Comparison of ENCODE assay signal across 11 mouse cellular contexts in genomic region chr12:79301802-79302201, GRCm38 (mm10). TPM values are rescaled to one million over a fixed set of nuclear protein-coding genes. Genes with fewer than 3 reads are reported as not detected.
DNase-seq lines count a peak whose midpoint lies in the region; ATAC-seq lines count a peak whose summit lies in the region.
"Had no signal": no experiment of that assay in that cellular context is flagged by ENCODE, and none has a peak within 500 bp of the region (broad histone marks: within the 10 kb centered on the region; RNA-seq: fewer than 3 reads in every experiment).

No protein-coding gene starts in this region.

- H3K27ac ChIP-seq in kidney, embryonic 14.5 days (ENCODE audit: low read depth, low read length): no peak overlapping the region
- peak overlapping the region; percentile 33; the same call in 1 of the 2 replicates for H3K27ac ChIP-seq in lung, embryonic 15.5 days
- no peak overlapping the region for H3K27ac ChIP-seq in intestine, embryonic 16.5 days (ENCODE audit: low read length)
- H3K27ac ChIP-seq: embryonic facial prominence, embryonic 10.5 days; forebrain, embryonic 15.5 days; liver, embryonic 13.5 days had no signal

- no peak overlapping the region for H3K4me2 ChIP-seq in kidney, embryonic 14.5 days (replicated peaks; ENCODE audit: low read depth, low read length)
- H3K4me2 ChIP-seq in lung, embryonic 15.5 days: no peak overlapping the region
- no peak overlapping the region for H3K4me2 ChIP-seq in intestine, embryonic 16.5 days (ENCODE audit: low read depth, low read length)
- H3K4me2 ChIP-seq: forebrain, embryonic 15.5 days; liver, embryonic 13.5 days had no signal

- ATAC-seq in kidney, embryonic 14.5 days (ENCODE audit: low FRiP score, low TSS enrichment): no peak
- peak; percentile 40 for ATAC-seq in lung, embryonic 15.5 days (ENCODE audit: borderline replicate concordance, extremely low read depth, low FRiP score, low TSS enrichment)
- no peak for ATAC-seq in intestine, embryonic 16.5 days
- ATAC-seq: forebrain, embryonic 15.5 days had no signal

- DNase-seq in kidney, adult 18-20 months: peak; percentile 16
- DNase-seq in 3134 (ENCODE audit: extremely low read depth, insufficient read length, low spot score) (peak; percentile 51), liver (no peak)
- DNase-seq in fibroblast of lung, adult 2 months (ENCODE audit: low read depth): peak; percentile 52
- DNase-seq in ovary, postnatal 10 days (ENCODE audit: low spot score): no peak
- DNase-seq: liver, embryonic 13.5 days had no signal

- no peak overlapping the region for H3K4me3 ChIP-seq in kidney, embryonic 14.5 days (ENCODE audit: low read length)
- H3K4me3 ChIP-seq in lung, embryonic 15.5 days: no peak overlapping the region
- H3K4me3 ChIP-seq in intestine, embryonic 16.5 days (ENCODE audit: low read length): no peak overlapping the region
- H3K4me3 ChIP-seq: embryonic facial prominence, embryonic 10.5 days; forebrain, embryonic 15.5 days; liver, embryonic 13.5 days had no signal

- H3K9ac ChIP-seq in kidney, embryonic 14.5 days (ENCODE audit: low read depth, low read length): no peak overlapping the region
- no peak overlapping the region for H3K9ac ChIP-seq in lung, embryonic 15.5 days
- no peak overlapping the region for H3K9ac ChIP-seq in intestine, embryonic 16.5 days (ENCODE audit: low read depth, low read length)
- H3K9ac ChIP-seq: forebrain, embryonic 15.5 days; liver, embryonic 13.5 days had no signal

- H3K36me3 ChIP-seq in kidney, embryonic 14.5 days (ENCODE audit: control insufficient read depth, insufficient read depth, low read length): no peaks in the 10 kb centered on the region
- no peaks in the 10 kb centered on the region for H3K36me3 ChIP-seq in lung, embryonic 15.5 days
- H3K36me3 ChIP-seq in intestine, embryonic 16.5 days (ENCODE audit: control insufficient read depth, insufficient read depth, low read length): no peaks in the 10 kb centered on the region
- H3K36me3 ChIP-seq: forebrain, embryonic 15.5 days had no signal

- H3K27me3 ChIP-seq in kidney, embryonic 14.5 days (ENCODE audit: control insufficient read depth, insufficient read depth, low read length): no peaks in the 10 kb centered on the region
- H3K27me3 ChIP-seq in lung, embryonic 15.5 days: no peaks in the 10 kb centered on the region
- no peaks in the 10 kb centered on the region for H3K27me3 ChIP-seq in intestine, embryonic 16.5 days (replicated peaks; ENCODE audit: control insufficient read depth, insufficient read depth, low read length)
- H3K27me3 ChIP-seq: forebrain, embryonic 15.5 days; liver, embryonic 13.5 days had no signal

- 79% methylated on average over 9 of the region's 9 CpGs for WGBS in kidney, embryonic 14.5 days
- 57% methylated on average over 9 of the region's 9 CpGs for WGBS in lung, embryonic 15.5 days
- 61% methylated on average over 9 of the region's 9 CpGs for WGBS in intestine, embryonic 16.5 days

- no peaks in the 10 kb centered on the region for H3K4me1 ChIP-seq in kidney, embryonic 14.5 days (ENCODE audit: control insufficient read depth, insufficient read depth, low read length)
- peaks cover 6% of the 10 kb centered on the region for H3K4me1 ChIP-seq in lung, embryonic 15.5 days
- 0 out of 2 replicates have a peak, but pooled peaks cover 2% of the 10 kb centered on the region for H3K4me1 ChIP-seq in intestine, embryonic 16.5 days (ENCODE audit: control insufficient read depth, insufficient read depth, low read length)
- H3K4me1 ChIP-seq: embryonic facial prominence, embryonic 10.5 days had no signal

- no peaks in the 10 kb centered on the region for H3K9me3 ChIP-seq in kidney, embryonic 14.5 days (ENCODE audit: control insufficient read depth, low read length)
- no peaks in the 10 kb centered on the region for H3K9me3 ChIP-seq in lung, embryonic 15.5 days
- no peaks in the 10 kb centered on the region for H3K9me3 ChIP-seq in intestine, embryonic 16.5 days (ENCODE audit: control insufficient read depth, low read length)
- H3K9me3 ChIP-seq: embryonic facial prominence, embryonic 10.5 days; forebrain, embryonic 15.5 days; liver, embryonic 13.5 days had no signal

RNA-seq across cellular contexts. Expression of gene Rad51b, which starts 4.7 kb away (rescaled TPM):
- polyA plus RNA-seq in kidney, embryonic 14.5 days (2014; fragmentation: Nextera tagmentation; extraction: Ambion mirVana): 7.2 and 8.5 TPM in 2 replicates
- polyA plus RNA-seq in lung, embryonic 15.5 days (2015; fragmentation: Nextera tagmentation; extraction: Ambion mirVana): 7.6 and 9.0 TPM in 2 replicates
- 6.2 and 6.8 TPM in 2 replicates for polyA plus RNA-seq in intestine, embryonic 16.5 days (2015; fragmentation: Nextera tagmentation; extraction: Ambion mirVana)

RNA-seq across cellular contexts. Expression of gene Zfyve26, which starts 5.7 kb away (rescaled TPM):
- 12.8 and 19.4 TPM in 2 replicates for polyA plus RNA-seq in kidney, embryonic 14.5 days (2014; fragmentation: Nextera tagmentation; extraction: Ambion mirVana)
- 10.9 and 12.3 TPM in 2 replicates for polyA plus RNA-seq in lung, embryonic 15.5 days (2015; fragmentation: Nextera tagmentation; extraction: Ambion mirVana)
- 12.3 and 12.5 TPM in 2 replicates for polyA plus RNA-seq in intestine, embryonic 16.5 days (2015; fragmentation: Nextera tagmentation; extraction: Ambion mirVana)

Comparison
In these comparisons a context has a peak if more than half of its experiments do, and no peak if none do; other contexts are left out.
1. DNase-seq: peak in kidney, adult 18-20 months (single experiment), 3134 (single experiment) and fibroblast of lung, adult 2 months (single experiment); none in ovary, postnatal 10 days (single experiment) and liver (single experiment).